Mouse (Mus musculus): Measurements from ENCODE around the gene Tspan18. TPM values are rescaled to one million over a fixed set of nuclear protein-coding genes. Genes with fewer than 3 reads are reported as not detected.

Gene Tspan18
- total RNA-seq, 2 experiments from 2014 or later, result 43.8 to 79.6 TPM

DNA sequence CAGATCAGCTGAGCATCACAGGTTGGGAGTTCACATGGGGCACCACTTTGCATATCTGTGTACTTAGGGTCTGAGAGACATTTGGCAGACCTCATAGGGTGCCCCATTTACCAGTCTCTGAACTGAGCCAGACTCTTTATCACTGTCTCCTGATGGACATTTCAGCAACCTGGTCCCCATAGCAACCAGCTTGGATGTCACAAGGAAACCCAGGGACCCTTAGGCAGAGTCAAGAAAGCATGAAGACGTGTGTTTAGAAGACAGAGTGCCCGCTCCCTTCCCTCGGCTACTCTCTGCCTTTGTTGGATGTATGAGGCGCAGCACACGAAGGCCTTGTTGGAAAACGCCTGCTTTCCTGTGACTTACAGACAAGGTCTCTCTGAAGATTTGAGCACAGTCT, 168.0 kb downstream of the Tspan18 start:
- no peak for DNase-seq (ENCODE audit: low spot score in 2 of 2)

GRCm38 (mm10) chr2:93163750-93164335, 170.5 kb downstream of the Tspan18 start:
- DNase-seq (ENCODE audit: low spot score in 2 of 2), result no peak

DNA sequence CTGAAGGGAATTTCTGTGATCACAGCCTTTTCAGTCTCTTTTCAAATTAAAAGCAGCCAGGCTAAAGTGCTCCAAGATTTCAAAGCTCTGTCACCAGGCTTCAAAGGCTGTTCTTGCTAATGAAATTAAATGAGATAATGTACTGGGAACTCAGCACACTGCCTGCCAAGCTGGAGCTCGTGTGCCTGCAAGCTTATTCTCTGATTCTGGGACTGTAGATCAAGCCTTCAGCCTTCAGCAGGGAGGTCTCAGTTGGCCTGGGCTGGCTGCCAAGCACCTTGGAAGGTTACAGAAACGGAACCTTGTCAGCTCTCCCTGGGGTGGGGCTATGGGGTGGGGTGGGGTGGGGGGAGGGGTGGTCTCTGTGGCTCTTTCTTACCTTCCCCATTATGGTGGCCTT, 171.0 kb downstream of the Tspan18 start:
- peak in 1 of 2 experiments; percentile 33 for DNase-seq (ENCODE audit: low spot score in 2 of 2)

GRCm38 (mm10) chr2:93162791-93163190, 171.5 kb downstream of the Tspan18 start:
- no peak for DNase-seq (ENCODE audit: low spot score in 2 of 2)

DNA sequence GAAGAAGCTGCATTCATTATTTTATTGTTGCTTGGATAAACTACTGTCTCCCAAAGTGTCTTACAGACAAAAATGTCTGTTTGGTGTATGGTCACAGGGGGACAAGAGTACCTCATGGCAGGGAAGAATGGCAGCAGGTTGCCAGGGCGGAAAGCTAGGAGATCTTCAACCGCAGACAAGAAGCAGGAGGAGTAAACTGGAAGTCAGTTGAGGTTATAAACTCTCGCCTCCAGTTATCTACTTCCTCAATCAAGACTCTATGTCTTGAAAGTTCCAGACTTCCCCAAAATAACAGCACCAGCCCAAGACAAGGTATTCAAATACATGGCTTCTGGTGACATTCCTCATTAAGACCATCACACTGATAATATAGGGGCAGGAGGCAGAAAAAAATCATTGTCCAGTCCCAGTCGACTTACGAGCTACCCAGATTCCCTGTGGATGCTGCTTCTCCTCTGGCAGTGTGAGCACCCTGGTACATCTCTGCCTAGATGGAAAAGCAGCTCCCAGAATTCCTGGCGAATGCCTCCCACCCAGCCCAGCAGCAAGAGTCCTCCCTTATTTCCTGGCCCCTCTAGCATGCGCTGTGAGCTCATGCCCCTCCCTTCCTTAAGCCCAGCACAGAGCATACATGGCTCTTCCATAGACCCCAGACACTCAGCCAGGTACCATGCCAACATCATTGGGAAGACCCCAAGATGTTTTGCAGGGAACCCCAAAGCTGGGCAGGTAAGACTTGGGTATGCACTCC, 172.2 kb downstream of the Tspan18 start:
- DNase-seq (ENCODE audit: low spot score in 2 of 2), result no peak

DNA sequence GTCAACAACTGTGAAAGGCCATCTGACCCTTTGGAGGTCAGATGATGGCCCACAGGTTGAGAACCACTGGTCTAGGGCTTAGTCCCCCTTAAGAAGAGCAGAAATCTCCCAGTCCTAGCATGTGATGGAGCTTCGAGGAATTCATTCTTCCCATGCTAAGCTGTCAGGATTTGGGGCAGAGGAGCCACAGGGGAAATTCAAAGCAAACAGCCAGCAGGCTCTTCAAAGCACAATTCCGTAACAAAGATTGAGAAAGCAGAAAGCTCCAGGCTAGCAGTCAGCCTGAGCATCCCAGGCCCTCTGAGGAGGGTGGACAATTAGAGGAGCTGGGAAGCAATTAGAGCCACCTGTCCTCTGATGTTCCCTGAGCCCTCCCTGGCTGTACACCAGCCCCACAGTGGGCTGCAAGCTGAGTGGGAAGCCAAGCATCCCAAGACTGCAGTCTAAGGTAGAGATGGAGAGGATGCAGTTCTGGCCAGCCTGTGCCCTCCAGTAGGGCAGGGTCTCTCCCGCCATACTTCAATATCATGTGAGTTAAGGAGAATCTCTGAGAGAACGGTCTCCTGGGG, 173.8 kb downstream of the Tspan18 start:
- DNase-seq (ENCODE audit: low spot score in 2 of 2), result no peak

DNA sequence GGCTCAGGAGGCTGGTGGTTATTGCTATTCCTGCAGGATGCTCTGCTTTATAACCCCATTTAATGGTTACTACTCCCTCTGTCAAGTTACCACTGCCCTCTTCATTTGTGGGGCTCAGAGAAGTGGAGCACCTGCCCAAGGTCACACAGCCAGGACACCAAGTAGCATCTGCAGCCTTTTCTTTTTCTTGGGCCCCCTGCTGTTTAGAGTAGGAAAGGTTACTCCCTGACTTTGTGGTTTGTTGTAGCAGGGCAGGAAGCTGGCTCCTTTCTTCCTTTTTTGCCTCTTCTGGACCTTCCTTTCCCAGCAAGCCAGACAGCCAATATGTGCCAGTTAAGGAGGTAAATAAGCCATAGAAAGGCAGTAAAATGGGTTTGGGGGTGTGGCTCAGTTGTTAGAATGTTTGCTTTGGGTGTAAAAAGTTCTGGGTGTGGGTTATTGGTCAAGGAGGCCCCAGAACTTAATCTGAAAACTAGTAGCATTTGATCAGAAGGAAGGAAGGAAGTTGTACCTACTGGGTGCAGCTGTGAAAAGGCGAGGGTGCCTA, 179.7 kb downstream of the Tspan18 start:
- no peak for DNase-seq (ENCODE audit: low spot score in 2 of 2)

GRCm38 (mm10) chr2:93153833-93154232, 180.5 kb downstream of the Tspan18 start:
- no peak for DNase-seq (ENCODE audit: low spot score in 2 of 2)

GRCm38 (mm10) chr2:93152883-93153491, 181.3 kb downstream of the Tspan18 start:
- DNase-seq (ENCODE audit: low spot score in 2 of 2), result no peak

DNA sequence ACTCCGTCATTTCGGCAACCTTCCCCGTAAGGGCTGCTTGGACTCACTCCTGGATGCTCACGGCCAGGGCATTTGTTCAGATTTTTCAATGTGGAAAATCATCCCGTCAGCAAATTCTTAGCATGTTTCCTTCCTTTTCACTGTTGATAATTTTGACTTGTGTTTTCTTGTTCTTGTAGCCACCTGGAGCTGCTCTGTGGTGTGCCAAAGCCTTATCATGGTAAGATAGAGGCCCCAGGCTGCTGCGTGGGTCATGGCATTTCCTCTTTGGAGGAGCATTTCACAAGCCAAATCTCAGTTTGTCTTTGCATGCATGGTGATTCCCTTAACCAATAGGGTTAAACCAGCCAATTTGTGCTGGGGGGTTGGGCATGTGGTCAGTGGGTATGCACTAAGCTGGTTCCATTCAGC, 182.1 kb downstream of the Tspan18 start:
- DNase-seq (ENCODE audit: low spot score in 2 of 2), result no peak

Other genes with a start within 250 kb of the Tspan18 start
- 10 to 100 TPM; 51.6 to 83.8 TPM for gene Trp53i11, start 147.0 kb downstream of the Tspan18 start, total RNA-seq (2021)
- 10 to 100 TPM; 55.7 to 67.5 TPM for gene Cd82, start 128.6 kb upstream of the Tspan18 start, total RNA-seq (2021)
- not detected for gene Gm10803, start 226.1 kb upstream of the Tspan18 start, total RNA-seq (2021)

Measured in adrenal gland, adult 18-20 months (tissue).